10 mouse cellular contexts compared by ENCODE assay signal in genomic region chr10:20171756-20172155, GRCm38 (mm10). TPM values are rescaled to one million over a fixed set of nuclear protein-coding genes. Genes with fewer than 3 reads are reported as not detected.
DNase-seq lines count a peak whose midpoint lies in the region; ATAC-seq and TF ChIP-seq lines count a peak whose summit lies in the region.
"Had no signal": no experiment of that assay in that cellular context is flagged by ENCODE, and none has a peak within 500 bp of the region (broad histone marks: within the 10 kb centered on the region; RNA-seq: fewer than 3 reads in every experiment).

No protein-coding gene starts in this region.

- H3K27me3 ChIP-seq in midbrain, embryonic 12.5 days, result peaks cover 24% of the 10 kb centered on the region
- H3K27me3 ChIP-seq: heart, embryonic 13.5 days had no signal

- no peaks in the 10 kb centered on the region for H3K36me3 ChIP-seq in midbrain, embryonic 12.5 days
- H3K36me3 ChIP-seq: heart, embryonic 13.5 days had no signal

- H3K4me2 ChIP-seq in midbrain, embryonic 12.5 days (replicated peaks), result peak overlapping the region; percentile 54
- H3K4me2 ChIP-seq: heart, embryonic 13.5 days; liver, embryonic 11.5 days had no signal

- H3K27ac ChIP-seq in layer of hippocampus, adult 2 months, result peak overlapping the region; percentile 96
- H3K27ac ChIP-seq in midbrain, embryonic 12.5 days (replicated peaks), result no peak overlapping the region
- H3K27ac ChIP-seq: heart, embryonic 13.5 days had no signal

- no peaks in the 10 kb centered on the region for H3K9me3 ChIP-seq in midbrain, embryonic 12.5 days
- H3K9me3 ChIP-seq: heart, embryonic 13.5 days had no signal

- H3K4me1 ChIP-seq in midbrain, embryonic 12.5 days, result peaks cover 18% of the 10 kb centered on the region
- H3K4me1 ChIP-seq in lung, adult 2 months (ENCODE audit: control insufficient read depth, insufficient read depth, low read length), result no peaks in the 10 kb centered on the region

- H3K4me3 ChIP-seq in layer of hippocampus, adult 2 months, result peak overlapping the region; percentile 65
- no peak overlapping the region for H3K4me3 ChIP-seq in midbrain, embryonic 12.5 days
- H3K4me3 ChIP-seq in lung, adult 2 months (replicated peaks; ENCODE audit: extremely low read depth, low read depth, low read length), result no peak overlapping the region
- H3K4me3 ChIP-seq: heart, embryonic 13.5 days had no signal

- no peak for TF ChIP-seq CTCF in layer of hippocampus, adult 2 months (conservative IDR thresholded peaks at IDR 0.05)
- no peak for TF ChIP-seq CTCF in lung, adult 2 months (IDR thresholded peaks at IDR 0.05; ENCODE audit: insufficient read depth, low read length)

- WGBS in midbrain, embryonic 12.5 days, result 47% methylated on average over 4 of the region's 4 CpGs
- WGBS in lung, adult 2 months, result 56% methylated on average over 4 of the region's 4 CpGs

- no peak for TF ChIP-seq POLR2A in lung, adult 2 months (IDR thresholded peaks at IDR 0.05; ENCODE audit: borderline replicate concordance, extremely low read depth, low read depth, low read length)

- ATAC-seq in midbrain, embryonic 12.5 days (ENCODE audit: low FRiP score, low read depth), result no peak

- H3K9ac ChIP-seq in midbrain, embryonic 12.5 days (replicated peaks), result no peak overlapping the region
- H3K9ac ChIP-seq: heart, embryonic 13.5 days had no signal

- DNase-seq in layer of hippocampus, adult 2 months (ENCODE audit: low spot score in 2 of 2), result no peak
- no peak for DNase-seq in layer of hippocampus, postnatal 14 days (ENCODE audit: low spot score in 2 of 2)
- peak; percentile 53 for DNase-seq in cerebellum, adult 11-12 months
- peak; percentile 63 for DNase-seq in cerebellum, adult 9-10 months
- no peak for DNase-seq in liver
- no peak for DNase-seq in lung, adult 2 months
- DNase-seq: lung, postnatal 36 days had no signal

RNA-seq across cellular contexts. Expression of gene Map7, which starts 23.5 kb away (rescaled TPM):
- 100 to 1,000 TPM; 109 to 127 TPM for total RNA-seq in layer of hippocampus, adult 2 months (2021)
- 10 to 100 TPM; 71.4 to 75.2 TPM for total RNA-seq in layer of hippocampus, postnatal 14 days (2021)
- 4.5 and 5.5 TPM in 2 replicates for polyA plus RNA-seq in midbrain, embryonic 12.5 days (2016; fragmentation: Nextera tagmentation; extraction: Ambion mirVana)
- polyA plus RNA-seq in lung, adult 2 months (2012; rRNA removed), result 13.4 and 13.6 TPM in 2 replicates

Comparison
In these comparisons a context has a peak if more than half of its experiments do, and no peak if none do; other contexts are left out.
1. DNase-seq: peak in cerebellum, adult 11-12 months (single experiment) and cerebellum, adult 9-10 months (single experiment); none in layer of hippocampus, adult 2 months (0 of 2), layer of hippocampus, postnatal 14 days (0 of 2), liver (single experiment) and lung, adult 2 months (single experiment).